Mouse (Mus musculus) mesoderm, embryonic 11.5 days (tissue): ENCODE data around the gene Slc26a8.

Experiments used
- DNase-seq: peaks from one replicate; pipeline ENCODE4 v3.0.0-alpha.2; 2012; ENCODE audit warnings: low read depth, low spot score

Gene Slc26a8

GRCm38 (mm10) chr17:28643697-28644096 is 46.3 kb downstream of the Slc26a8 start:
- DNase-seq: no peak

- DNase-seq: no peak
These were observed 49.9 kb downstream of the Slc26a8 start for GRCm38 (mm10) chr17:28640113-28640512.

GRCm38 (mm10) chr17:28637711-28638690 is 52.0 kb downstream of the Slc26a8 start:
- DNase-seq: no peak

- DNase-seq: no peak
These were observed 54.2 kb downstream of the Slc26a8 start for GRCm38 (mm10) chr17:28635842-28636241.

- no peak for DNase-seq
These were observed 60.9 kb downstream of the Slc26a8 start for GRCm38 (mm10) chr17:28629125-28629524.

- no peak for DNase-seq
These were observed 61.5 kb downstream of the Slc26a8 start for GRCm38 (mm10) chr17:28628248-28629124.

- DNase-seq: no peak
These were observed 63.1 kb downstream of the Slc26a8 start for GRCm38 (mm10) chr17:28626937-28627336.

GRCm38 (mm10) chr17:28625327-28625726 is 64.7 kb downstream of the Slc26a8 start:
- no peak for DNase-seq

- DNase-seq: no peak
These were observed 65.2 kb downstream of the Slc26a8 start for GRCm38 (mm10) chr17:28624841-28625240.

- DNase-seq: peak; percentile 94
These were observed 67.7 kb downstream of the Slc26a8 start, which contains the start of gene Srpk1 for GRCm38 (mm10) chr17:28622300-28622759. Srpk1 (minus strand) TSS chr17:28622709.

GRCm38 (mm10) chr17:28621381-28622299 is 68.4 kb downstream of the Slc26a8 start:
- DNase-seq: peak; percentile 72

- no peak for DNase-seq
These were observed 71.3 kb downstream of the Slc26a8 start for GRCm38 (mm10) chr17:28618775-28619174.

GRCm38 (mm10) chr17:28618124-28618523 is 71.9 kb downstream of the Slc26a8 start:
- DNase-seq: no peak

GRCm38 (mm10) chr17:28617636-28618035 is 72.4 kb downstream of the Slc26a8 start:
- no peak for DNase-seq

- no peak for DNase-seq
These were observed 74.7 kb downstream of the Slc26a8 start for GRCm38 (mm10) chr17:28615332-28615731.

GRCm38 (mm10) chr17:28613096-28613495 is 76.9 kb downstream of the Slc26a8 start:
- no peak for DNase-seq

GRCm38 (mm10) chr17:28612603-28613002 is 77.4 kb downstream of the Slc26a8 start:
- no peak for DNase-seq

GRCm38 (mm10) chr17:28609543-28609942 is 80.5 kb downstream of the Slc26a8 start:
- DNase-seq: no peak

- no peak for DNase-seq
These were observed 88.3 kb downstream of the Slc26a8 start for GRCm38 (mm10) chr17:28601557-28602250.

GRCm38 (mm10) chr17:28600780-28601179 is 89.3 kb downstream of the Slc26a8 start:
- no peak for DNase-seq
